Mouse (Mus musculus): Measurements from ENCODE around the gene Ccdc84. TPM values are rescaled to one million over a fixed set of nuclear protein-coding genes. Genes with fewer than 3 reads are reported as not detected.
A peak's percentile ranks its signal among the peaks of the same experiment; 100 is the strongest.

The Ccdc84 gene
- total and polyA plus RNA-seq, 2 experiments from 2014 or later: 24.5 to 25.2 TPM

DNA sequence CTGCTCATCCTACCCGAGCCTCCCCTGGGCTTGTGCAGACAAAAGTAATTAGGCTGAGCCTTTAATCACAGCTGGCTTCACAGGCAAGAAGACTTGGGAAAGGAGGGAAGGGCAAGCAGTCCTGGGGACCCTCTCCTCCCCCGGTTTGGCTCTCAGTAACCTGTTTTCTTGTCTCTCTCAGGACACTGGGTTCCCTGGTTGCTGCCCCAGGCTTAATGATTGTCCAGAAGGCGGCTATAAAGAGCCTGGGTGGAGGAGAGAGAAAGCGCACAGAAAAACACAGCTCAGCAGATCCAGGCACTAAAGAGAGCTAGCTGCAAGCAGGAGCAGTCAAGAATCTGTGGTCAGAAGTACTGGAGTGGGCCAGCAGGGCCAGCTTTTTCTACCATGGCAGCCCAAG is 20.3 kb downstream of the Ccdc84 start:
- Histone ChIP-seq H3K4me2 (ENCODE audit: low read depth) (peak overlapping the region; percentile 90), H3K4me1 (ENCODE audit: insufficient read depth) (0 out of 2 replicates have a peak, but pooled peaks cover 15% of the 10 kb centered on the region), H3K4me3 (ENCODE audit: low read depth, low read length) (peak overlapping the region; percentile 64), H3K9ac (peak overlapping the region; percentile 84; the same call in 1 of the 2 replicates), H3K36me3 (ENCODE audit: insufficient read depth) (peaks cover 35% of the 10 kb centered on the region), H3K27ac (ENCODE audit: low read depth, low read length) (no peak overlapping the region), H3K27me3 (ENCODE audit: insufficient read depth, low read length) (no peaks in the 10 kb centered on the region), H3K9me3 (ENCODE audit: low read length) (no peaks in the 10 kb centered on the region)
- DNase-seq (no peak), ATAC-seq (no peak)
- WGBS: 14% methylated on average over 4 of the region's 4 CpGs
- no peak for TF ChIP-seq CTCF (IDR thresholded peaks at IDR 0.05; ENCODE audit: low read depth)

DNA sequence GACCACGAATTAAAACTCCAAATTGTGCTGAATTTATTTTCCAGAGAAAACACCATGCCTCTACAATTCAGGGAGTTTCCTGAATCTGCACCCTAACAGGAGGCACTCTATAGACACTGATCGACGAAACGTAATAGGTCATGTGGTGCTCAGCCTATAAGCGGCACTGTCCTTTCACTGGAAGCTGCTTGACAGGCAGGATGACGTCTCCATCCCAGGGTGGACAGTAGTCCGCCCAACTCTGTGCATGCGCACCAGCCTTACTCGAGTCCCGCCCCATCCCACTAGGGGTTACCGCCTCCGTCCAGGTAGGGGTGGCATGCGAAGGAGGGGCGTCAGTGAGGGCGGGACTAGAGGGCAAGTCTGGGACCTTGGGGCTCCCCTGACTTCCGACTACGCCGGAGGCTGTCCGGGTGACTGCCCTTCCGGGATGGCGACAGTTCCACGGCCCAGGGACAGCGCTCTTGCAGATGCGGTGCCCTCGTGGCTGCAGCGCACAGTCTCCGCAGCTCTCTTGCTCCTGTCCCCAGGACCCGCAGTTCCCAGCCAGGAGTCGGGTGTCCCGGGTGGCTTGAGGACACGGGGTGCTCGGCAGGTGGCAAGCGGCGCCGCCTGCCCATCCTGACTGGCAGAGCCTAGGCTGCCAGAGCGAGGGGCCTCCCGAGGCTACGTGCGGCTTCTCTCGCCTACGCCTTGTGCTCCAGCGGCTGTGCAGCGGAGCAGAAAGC is 21.5 kb downstream of the Ccdc84 start, which contains the start of gene Slc37a4:
TSS of gene Slc37a4 (plus strand) at position 169 of the 728 bp plus-strand sequence.
- peak; percentile 97 for ATAC-seq
- Histone ChIP-seq H3K4me3 (ENCODE audit: low read depth, low read length) (peak within 1 kb of the TSS; percentile 64), H3K27ac (ENCODE audit: low read depth, low read length) (peak within 1 kb of the TSS; percentile 74), H3K4me1 (ENCODE audit: insufficient read depth) (0 out of 2 replicates have a peak, but pooled peaks cover 15% of the 10 kb centered on the region), H3K9ac (peak within 1 kb of the TSS; percentile 84), H3K9me3 (ENCODE audit: low read length) (no peaks in the 10 kb centered on the region), H3K27me3 (ENCODE audit: insufficient read depth, low read length) (no peaks in the 10 kb centered on the region), H3K4me2 (ENCODE audit: low read depth) (peak within 1 kb of the TSS; percentile 90), H3K36me3 (ENCODE audit: insufficient read depth) (peaks cover 24% of the 10 kb centered on the region)
- under 1% methylated on average over 43 of the region's 43 CpGs for WGBS
- DNase-seq: peak; percentile 90
- TF ChIP-seq CTCF (IDR thresholded peaks at IDR 0.05; ENCODE audit: low read depth): peak; percentile 37

DNA sequence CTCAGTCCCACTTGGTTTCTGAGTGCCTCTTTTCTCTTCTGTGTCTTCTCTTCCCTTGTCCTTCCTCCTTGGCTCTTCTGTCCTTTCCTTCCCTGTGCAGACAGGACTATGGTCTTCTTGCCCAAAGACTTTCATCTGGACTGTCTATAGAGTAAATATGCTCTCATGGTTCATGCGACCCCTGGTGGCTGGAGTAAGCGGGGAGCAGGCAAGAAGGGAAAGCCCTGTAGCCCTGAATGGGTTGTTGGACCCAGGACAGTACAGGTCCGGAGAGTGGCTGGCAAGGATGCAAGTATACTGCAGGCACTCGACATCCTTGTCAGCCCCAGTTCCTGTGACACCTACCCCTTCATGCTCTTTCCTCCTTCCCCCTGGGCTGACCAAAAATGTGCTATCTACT is 26.9 kb downstream of the Ccdc84 start:
- ATAC-seq (peak; percentile 59), DNase-seq (peak; percentile 70)
- WGBS: 34% methylated on average over 4 of the region's 4 CpGs

DNA sequence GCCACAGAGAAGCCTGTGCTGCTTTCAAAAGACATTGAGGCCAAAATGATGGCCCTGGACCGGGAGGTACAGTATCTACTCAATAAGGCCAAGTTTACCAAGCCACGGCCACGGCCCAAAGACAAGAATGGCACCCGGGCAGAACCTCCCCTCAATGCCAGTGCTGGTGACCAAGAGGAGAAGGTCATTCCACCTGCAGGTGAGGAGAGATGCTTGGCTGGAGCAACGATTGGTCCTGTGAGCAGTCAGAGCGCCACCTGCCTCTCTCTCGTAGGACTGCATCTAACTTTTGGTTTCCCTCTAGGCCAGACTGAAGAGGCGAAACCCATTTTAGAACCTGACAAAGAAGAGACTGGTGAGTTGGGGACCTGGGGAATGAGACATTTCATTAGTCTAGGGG is 29.1 kb downstream of the Ccdc84 start:
- no peaks in the 10 kb centered on the region for H3K9me3 ChIP-seq (ENCODE audit: low read length)
- peak; percentile 78 for TF ChIP-seq CTCF (IDR thresholded peaks at IDR 0.05; ENCODE audit: low read depth)
- ATAC-seq (no peak), DNase-seq (peak; percentile 35)
- no peak overlapping the region for H3K4me3 ChIP-seq (ENCODE audit: low read depth, low read length)
- 54% methylated on average over 8 of the region's 8 CpGs for WGBS
- no peak overlapping the region for H3K27ac ChIP-seq (ENCODE audit: low read depth, low read length)
- H3K27me3 ChIP-seq (ENCODE audit: insufficient read depth, low read length): no peaks in the 10 kb centered on the region
- no peak overlapping the region for H3K4me2 ChIP-seq (ENCODE audit: low read depth)
- no peaks in the 10 kb centered on the region for H3K4me1 ChIP-seq (ENCODE audit: insufficient read depth)
- H3K9ac ChIP-seq: no peak overlapping the region
- H3K36me3 ChIP-seq (ENCODE audit: insufficient read depth): peaks cover 68% of the 10 kb centered on the region

More for the DNA sequence above, 26.9 kb downstream of the Ccdc84 start:
- Histone ChIP-seq H3K4me3 (ENCODE audit: low read depth, low read length) (no peak overlapping the region), H3K4me2 (ENCODE audit: low read depth) (no peak overlapping the region), H3K9ac (no peak overlapping the region), H3K27me3 (ENCODE audit: insufficient read depth, low read length) (no peaks in the 10 kb centered on the region), H3K4me1 (ENCODE audit: insufficient read depth) (no peaks in the 10 kb centered on the region), H3K27ac (ENCODE audit: low read depth, low read length) (no peak overlapping the region), H3K36me3 (ENCODE audit: insufficient read depth) (peaks cover 46% of the 10 kb centered on the region), H3K9me3 (ENCODE audit: low read length) (no peaks in the 10 kb centered on the region)
- peak; percentile 88 for TF ChIP-seq CTCF (IDR thresholded peaks at IDR 0.05; ENCODE audit: low read depth)

DNA sequence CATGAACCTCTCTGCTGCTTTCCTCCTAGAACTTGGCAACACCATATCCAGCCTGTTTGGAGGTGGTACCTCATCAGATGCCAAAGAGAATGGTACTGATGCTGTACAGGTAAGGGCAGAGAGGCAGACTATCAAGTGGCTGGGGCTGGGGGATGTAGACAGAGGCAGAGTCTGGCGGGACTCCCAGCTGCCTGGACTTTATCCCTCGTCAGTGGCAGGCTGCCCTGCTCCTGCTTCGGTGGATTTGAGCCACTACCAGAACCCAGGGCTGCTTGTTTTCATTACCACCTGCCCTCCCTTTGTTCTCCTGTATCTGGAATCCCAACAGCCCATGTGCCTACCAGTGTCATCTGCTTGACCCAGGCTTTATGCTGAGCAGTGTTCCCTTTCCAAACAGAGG is 31.1 kb downstream of the Ccdc84 start:
- 86% methylated on average over 3 of the region's 3 CpGs for WGBS
- DNase-seq (no peak), ATAC-seq (no peak)
- H3K9ac ChIP-seq: no peak overlapping the region
- no peaks in the 10 kb centered on the region for H3K27me3 ChIP-seq (ENCODE audit: insufficient read depth, low read length)
- H3K4me1 ChIP-seq (ENCODE audit: insufficient read depth): no peaks in the 10 kb centered on the region
- H3K36me3 ChIP-seq (ENCODE audit: insufficient read depth): peaks cover 88% of the 10 kb centered on the region
- no peak for TF ChIP-seq CTCF (IDR thresholded peaks at IDR 0.05; ENCODE audit: low read depth)
- no peak overlapping the region for H3K27ac ChIP-seq (ENCODE audit: low read depth, low read length)
- H3K9me3 ChIP-seq (ENCODE audit: low read length): no peaks in the 10 kb centered on the region
- H3K4me2 ChIP-seq (ENCODE audit: low read depth): no peak overlapping the region
- H3K4me3 ChIP-seq (ENCODE audit: low read depth, low read length): no peak overlapping the region

DNA sequence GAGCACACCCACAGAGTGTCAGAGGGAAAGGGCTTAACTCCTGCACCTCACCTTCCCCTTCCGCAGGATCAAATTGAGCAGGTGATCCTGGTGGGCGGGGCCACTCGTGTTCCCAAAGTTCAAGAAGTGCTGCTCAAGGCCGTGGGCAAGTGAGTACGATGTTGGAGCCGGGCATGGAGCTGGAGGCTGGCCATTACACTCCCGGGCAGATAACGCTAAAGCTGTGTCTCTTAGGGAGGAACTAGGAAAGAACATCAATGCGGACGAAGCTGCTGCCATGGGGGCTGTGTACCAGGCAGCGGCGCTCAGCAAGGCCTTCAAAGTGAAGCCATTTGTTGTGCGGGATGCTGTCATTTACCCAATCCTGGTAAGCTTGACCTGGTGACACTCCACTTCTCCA is 33.8 kb downstream of the Ccdc84 start:
- Histone ChIP-seq H3K27ac (ENCODE audit: low read depth, low read length) (no peak overlapping the region), H3K4me2 (ENCODE audit: low read depth) (no peak overlapping the region), H3K4me3 (ENCODE audit: low read depth, low read length) (no peak overlapping the region), H3K36me3 (ENCODE audit: insufficient read depth) (peaks cover 85% of the 10 kb centered on the region), H3K4me1 (ENCODE audit: insufficient read depth) (peaks cover 6% of the 10 kb centered on the region), H3K9ac (no peak overlapping the region), H3K9me3 (ENCODE audit: low read length) (no peaks in the 10 kb centered on the region), H3K27me3 (ENCODE audit: insufficient read depth, low read length) (no peaks in the 10 kb centered on the region)
- TF ChIP-seq CTCF (IDR thresholded peaks at IDR 0.05; ENCODE audit: low read depth): no peak
- ATAC-seq (no peak), DNase-seq (no peak)
- WGBS: 92% methylated on average over 13 of the region's 13 CpGs

DNA sequence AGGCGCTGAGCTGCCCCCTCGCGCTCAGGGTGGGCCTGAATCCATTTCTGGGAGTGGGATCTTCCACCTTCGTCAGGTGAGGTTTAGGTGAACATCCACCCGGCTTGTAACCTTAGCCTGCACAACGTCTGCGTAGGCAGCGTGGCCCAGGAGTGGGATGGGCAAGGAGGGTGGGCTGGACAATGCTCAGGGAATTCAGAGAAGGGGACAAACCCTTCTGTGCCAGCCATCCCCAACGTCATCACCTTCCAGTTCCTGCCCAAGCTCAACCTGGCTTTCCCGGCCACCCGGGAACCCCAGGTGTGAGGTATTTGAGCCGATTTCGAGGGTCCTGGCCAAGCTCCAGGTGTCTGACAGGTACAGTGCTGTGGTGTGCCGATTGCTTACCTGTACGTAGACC is 38.5 kb downstream of the Ccdc84 start:
- H3K9ac ChIP-seq: peak overlapping the region; percentile 84
- peak overlapping the region; percentile 84 for H3K27ac ChIP-seq (ENCODE audit: low read depth, low read length)
- TF ChIP-seq CTCF (IDR thresholded peaks at IDR 0.05; ENCODE audit: low read depth): no peak
- no peaks in the 10 kb centered on the region for H3K27me3 ChIP-seq (ENCODE audit: insufficient read depth, low read length)
- H3K4me2 ChIP-seq (ENCODE audit: low read depth): peak overlapping the region; percentile 94
- 0 out of 2 replicates have a peak, but pooled peaks have one; percentile 1 for ATAC-seq
- 10% methylated on average over 15 of the region's 15 CpGs for WGBS
- peak overlapping the region; percentile 78 for H3K4me3 ChIP-seq (ENCODE audit: low read depth, low read length)
- no peak for DNase-seq
- H3K9me3 ChIP-seq (ENCODE audit: low read length): no peaks in the 10 kb centered on the region
- H3K36me3 ChIP-seq (ENCODE audit: insufficient read depth): peaks cover 38% of the 10 kb centered on the region
- H3K4me1 ChIP-seq (ENCODE audit: insufficient read depth): peaks cover 6% of the 10 kb centered on the region
